Mouse (Mus musculus) kidney, adult 18-20 months (tissue): Measurements from ENCODE around the gene Smarcd2.
"Not testable (repeated sequence)": the region's sequence is repeated elsewhere in the genome, so short reads cannot be mapped to it uniquely, and the experiment has no call there.

Experiments
- DNase-seq: peaks from one replicate; pipeline ENCODE4 v3.0.0; 2021

Smarcd2 gene

DNA sequence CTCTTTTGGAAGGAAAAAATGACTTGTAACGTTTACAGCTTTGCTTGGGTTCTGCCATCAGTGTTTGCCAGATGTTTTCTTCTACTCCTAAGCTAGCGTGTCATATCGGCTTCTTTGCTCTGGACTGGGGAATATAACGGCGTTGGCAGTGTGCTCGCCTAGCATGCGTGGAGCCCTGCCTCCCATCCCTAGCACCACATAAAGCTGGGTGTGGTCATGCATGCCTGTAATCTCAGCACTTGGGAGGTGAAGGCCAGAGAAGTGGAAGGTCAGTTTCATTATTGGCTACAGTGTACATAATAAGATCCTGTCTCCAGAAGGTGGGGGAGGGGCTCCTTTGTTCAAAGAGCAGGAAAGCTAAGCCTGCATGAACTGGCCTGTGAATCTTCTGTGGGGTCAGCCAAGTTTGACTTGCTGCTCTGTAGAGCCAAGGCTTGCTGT is 2.2 kb upstream of the Smarcd2 start:
- no peak for DNase-seq

DNA sequence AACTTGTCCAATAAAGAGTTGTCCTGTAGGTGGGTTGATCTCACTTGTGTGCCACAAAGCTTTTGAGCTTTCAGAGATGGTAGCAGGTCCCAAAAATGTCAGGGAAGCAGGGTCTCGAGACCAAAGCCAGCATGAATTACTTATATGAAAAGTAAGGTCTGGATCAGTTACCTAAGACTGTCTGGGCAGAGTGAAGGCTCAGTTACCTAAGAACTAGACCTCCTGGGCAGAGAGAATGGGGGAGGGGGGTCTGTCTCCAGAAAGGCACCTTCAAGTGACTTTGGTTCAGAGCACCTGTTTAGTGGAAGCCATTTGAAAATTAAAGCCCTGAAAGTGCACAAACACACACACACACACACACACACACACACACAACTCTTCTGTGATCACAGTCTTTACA is 1.6 kb upstream of the Smarcd2 start:
- no peak for DNase-seq

DNA sequence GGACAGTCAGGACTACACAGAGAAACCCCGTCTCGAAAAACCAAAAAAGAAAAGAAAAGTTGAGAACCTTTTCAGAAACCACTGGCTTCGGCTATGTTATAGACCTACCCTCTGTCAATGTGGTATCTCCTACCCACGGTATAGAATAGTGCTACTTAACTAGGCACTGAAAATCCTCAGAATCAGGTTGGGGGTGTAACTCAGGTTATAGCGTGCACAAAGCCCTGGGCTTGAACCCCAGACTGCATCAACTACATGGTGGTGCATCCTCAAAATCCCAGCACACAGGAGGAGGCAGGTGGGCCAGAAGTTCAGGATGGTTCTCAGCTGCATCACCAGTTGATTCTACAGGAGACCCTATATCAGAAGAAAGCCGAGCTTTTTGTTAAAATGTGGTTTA is 1.0 kb upstream of the Smarcd2 start:
- no peak for DNase-seq

DNA sequence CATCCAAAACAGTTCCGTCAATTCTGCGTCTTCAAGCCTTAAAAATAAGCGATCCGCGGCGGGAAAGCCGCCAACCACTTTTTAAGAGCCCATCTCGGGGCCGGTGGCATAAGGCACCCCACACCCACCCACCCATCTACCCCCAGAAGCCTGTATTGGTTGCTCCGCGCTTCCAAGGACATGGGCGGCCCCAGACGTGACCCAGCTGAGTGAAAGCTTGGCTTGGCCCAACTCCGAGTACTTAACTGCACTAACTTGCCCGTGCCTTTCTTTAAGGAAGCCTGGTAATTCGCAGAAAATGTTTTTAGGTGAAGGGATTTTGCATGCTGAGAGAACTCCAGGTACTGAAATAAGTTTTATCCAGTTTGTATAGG is 526 bp upstream of the Smarcd2 start:
- DNase-seq, result no peak

DNA sequence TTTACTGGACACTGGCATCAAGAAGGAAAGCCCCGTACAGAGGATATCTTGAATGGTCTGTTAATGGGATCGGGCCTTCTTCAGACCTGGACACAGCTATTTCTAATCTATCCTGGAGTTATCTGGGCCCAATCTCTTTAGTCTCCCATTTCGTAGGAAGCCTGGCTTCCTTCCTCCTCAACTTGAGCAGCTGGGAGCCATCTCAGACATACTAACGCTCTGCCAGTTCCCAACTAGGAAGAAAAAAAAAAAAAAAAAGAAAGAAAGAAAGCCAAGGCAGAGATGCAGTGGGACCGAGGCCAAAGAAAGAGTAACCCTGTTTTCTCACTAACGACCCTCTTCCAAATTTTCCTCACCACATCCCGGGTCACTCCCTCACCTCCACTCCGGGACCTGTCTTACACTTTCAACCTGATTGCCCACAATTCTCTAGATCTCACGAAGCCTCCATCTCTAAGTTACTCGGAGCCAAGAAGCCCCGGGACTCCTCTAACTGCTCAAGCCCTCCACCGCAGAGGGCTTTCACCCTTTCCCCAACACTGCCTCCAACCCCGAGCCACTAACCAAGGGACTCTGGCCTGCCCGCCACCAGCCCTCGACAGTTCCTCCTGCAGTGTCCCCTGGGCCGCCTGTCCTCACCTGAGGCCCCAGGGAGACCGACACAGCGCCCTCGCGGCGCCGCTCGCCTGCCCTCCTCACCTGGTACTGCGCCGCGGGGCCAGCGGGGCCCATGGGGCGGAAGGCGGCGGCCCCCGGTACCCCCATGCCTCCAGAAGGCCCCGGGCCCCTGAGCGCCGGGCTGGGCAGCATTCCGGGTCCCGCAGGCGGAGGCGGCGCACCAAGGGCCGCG is 753 bp downstream of the Smarcd2 start:
- peak; percentile 22 for DNase-seq

DNA sequence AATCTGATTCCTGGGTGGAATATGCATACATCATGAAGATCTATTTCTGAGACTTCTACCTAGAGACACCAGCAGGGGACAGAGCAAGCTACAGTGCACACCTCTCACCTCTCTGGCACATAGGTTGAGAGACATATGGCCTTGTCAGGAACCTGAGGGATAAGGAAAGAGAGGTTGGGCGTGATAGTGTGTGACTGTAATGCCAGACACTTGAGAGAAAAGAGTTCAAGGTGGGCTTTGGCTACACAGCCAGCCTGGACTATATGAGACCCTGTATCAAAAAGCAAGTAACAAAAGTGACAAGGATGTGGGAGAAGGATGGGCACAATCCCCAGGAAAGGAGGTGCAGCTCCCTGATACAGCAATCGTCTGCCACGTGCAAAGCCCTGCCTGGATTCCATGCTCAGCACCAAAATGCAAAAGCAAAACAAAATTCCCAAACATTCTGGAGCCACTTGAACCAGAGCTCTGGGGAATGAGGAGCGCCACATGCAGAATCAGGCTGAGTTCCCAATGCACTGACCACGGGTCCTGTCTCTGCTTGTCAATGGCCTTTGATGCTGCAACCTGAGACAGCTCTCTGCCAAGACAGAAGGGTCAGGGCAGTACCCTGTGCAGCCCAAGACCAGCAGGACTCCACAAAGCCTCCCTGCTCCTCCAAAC is 1.5 kb downstream of the Smarcd2 start:
- no peak for DNase-seq

DNA sequence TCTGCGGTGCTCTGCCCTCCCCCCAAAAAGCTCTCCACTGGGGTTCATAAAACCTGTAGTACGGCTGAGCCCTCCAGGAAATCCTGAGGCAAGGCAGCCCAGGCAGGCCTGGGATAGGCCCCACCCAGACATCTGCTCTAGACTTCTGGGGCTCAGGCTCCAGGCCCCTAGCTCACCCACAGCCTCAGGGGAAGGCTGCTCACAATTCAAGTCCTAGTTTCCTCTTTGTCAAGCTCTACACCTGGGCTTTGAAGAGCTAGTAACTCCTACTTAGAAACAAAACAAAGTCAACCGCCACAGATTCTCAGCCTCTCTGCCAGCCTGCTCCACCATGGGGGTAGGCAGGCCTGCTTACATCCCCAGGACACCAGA is 3.7 kb downstream of the Smarcd2 start:
- DNase-seq, result peak; percentile 26

DNA sequence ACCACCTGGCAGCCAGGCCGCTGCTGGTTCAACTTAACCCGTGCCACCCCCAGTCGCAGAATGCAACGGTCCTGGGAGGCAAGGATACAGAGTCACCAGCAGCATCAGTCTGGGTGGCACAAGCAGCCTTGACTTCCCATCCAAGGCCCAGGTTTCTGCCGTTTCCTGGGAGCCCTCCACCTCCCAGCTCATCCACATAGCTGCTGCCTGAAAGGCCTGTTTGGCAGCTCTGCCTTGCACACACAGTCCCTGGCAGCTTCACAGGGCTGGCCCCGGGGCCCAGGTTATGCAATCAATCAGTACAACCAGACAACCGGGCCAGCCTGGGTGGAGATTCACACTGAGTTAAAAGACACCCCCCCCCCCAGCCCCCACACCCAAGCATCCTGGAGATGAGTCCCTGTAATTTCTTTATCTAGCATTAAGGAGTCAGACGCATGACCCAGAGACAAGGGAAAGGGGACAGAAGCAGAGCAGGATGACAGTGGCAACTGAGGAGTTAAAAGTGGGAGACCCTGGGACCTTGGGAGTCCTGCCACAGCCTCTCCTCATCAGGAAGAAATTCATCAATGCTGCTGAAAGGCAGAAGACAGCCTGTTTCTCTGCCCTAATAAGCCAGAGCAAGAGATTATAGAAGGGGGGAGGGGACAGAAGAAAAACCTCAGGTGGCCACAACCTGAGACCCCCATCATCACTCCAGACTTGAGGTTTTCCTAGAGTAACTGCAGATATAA is 4.3 kb downstream of the Smarcd2 start:
- peak; percentile 70 for DNase-seq

DNA sequence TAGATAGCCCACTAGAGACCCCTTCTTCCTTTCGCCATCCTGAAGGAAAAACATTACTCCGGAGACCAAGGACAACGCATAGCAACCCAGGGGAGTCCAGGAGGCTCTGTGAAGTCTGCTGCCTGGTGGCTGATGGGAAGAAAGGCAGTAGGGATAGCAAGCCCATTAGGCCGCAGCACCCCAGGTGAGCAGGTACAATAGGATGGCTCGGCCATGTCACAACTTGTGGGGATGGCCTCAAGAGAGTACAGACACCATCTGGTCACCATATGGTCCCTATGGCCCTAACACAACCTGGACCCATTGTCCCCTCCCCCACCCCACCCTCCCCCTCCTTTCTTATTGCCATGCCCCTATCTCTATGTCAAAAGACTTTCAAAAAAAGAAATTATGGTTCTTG is 4.9 kb downstream of the Smarcd2 start:
- DNase-seq, result no peak

DNA sequence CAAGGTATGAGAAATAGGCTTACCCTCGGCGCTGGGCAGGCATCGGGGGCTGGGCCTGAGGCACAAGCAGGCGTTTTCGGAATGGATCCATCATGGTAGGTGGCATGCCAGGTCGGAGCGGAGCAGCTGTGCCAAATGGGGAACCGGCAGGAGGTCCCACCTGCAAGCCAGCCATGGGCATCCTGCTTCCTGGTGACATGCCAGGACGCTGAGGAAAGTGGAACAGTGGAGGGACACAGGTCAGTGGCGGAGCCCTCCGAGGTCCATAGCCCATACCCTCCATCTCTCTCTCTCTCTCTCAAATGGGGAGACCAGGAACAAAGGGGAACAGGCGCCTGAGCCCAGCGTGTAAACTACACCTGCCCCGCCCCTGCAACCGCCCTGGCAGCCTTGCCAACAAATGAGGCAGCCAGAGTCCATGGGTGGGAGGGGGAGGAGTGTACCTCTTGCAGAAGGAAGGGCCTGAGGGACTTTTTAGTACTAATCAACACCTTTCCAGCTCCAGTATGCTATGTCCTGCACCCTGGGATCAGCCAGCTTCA is 5.4 kb downstream of the Smarcd2 start:
- peak; percentile 67 for DNase-seq

DNA sequence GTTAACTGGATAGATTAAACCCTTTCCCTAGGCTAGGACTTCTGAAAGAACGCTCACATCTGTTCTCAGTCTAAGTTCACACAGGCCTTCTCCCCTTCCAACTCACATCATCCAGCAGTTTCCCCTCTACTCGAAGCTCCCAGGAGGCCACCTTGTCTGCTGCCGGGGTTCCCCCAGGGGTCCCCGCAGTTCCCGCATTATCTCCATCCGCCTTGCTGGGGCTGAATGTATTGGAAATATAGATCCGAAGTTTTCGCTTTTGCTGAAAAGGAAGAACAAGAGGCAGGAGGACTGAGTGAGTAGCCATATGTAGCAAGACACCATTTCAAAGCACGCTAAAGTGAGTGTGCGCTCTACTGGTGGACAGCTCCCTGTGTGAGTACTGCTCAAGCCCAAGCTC is 6.3 kb downstream of the Smarcd2 start:
- DNase-seq, result no peak

DNA sequence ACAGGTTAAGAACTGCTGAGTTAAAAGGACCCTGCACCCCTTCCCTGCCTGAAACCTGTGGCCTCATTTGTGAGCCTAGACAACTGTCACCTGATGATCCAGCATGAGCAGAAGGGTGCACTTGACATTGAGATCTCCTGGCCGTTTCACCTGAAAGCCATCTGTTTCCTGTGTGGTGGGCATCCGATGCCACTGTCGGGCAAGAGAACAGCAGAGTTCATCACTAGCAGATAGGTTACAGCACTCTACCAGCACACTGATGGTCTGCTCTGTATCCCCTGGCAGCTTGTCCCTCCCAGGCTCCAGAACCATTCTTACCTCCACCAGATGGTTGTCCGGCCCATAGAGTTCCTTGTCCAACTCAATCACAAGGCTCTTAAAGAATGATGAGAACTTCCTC is 7.2 kb downstream of the Smarcd2 start:
- DNase-seq, result no peak

DNA sequence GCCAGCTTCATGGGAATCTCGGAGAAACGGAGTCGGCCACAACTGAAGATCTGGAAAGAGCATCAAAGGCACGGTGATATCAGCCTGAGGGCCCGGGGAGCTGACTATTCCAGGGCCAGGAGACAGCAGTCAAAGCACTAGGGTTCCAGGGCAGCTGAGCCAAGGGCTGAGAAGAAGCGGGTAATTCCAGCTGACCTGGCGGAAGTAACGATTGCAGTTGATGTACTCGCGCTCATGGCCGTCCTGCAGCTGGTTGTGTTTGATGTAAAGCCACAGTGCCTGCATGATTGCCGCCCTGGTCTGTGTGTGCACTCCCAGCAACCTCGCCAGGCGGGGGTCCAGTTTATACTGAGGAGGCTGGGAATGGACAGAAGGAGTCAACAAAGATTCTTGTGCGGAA is 7.8 kb downstream of the Smarcd2 start:
- DNase-seq, result no peak

DNA sequence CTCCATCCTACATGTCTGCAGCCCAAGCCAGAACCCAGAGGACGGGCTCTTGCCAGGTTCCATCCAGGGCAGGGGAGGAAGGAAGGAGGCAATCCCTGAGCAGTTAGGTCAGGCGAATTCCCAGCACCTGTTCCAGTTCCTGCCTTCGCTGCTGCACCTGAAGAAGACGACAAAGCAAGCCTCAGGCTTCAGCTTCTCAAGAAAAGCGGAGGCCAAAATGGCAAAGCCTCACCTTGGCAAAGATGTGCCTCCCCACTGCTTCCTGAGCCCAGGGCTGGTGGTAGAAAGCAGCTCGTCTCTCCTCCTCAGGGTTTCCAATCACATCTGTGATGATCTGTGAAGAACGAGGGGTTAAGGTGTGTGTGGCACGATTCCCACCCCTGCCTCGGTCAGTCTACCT is 8.8 kb downstream of the Smarcd2 start:
- DNase-seq, result no peak

DNA sequence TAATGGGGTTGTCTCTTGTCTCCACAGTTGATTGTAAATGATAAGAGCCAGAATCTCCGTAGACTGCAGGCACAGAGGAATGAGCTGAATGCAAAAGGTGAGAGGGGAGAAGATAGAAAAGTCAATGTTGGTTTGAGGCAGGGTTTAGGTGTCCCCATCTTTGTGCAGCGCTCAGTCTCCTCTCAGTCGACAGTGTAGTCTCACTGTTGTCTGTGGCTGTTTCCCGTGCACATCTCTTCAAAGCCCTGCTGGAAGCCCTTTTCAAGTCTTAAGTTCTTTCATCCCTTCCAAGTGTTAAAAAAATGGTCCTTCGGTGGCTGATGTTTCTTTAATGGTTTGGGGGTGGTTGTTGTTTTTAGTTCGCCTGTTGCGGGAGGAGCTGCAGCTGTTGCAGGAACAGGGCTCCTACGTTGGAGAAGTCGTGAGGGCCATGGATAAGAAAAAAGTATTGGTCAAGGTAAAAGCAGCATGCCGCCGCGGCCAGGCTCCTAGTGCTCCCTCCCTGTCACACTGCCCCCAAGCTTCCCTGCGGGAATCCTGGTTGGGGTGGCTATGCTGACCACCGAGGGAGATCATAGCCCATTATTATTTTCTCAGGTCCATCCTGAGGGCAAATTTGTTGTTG is 11.8 kb downstream of the Smarcd2 start:
- DNase-seq, result no peak

DNA sequence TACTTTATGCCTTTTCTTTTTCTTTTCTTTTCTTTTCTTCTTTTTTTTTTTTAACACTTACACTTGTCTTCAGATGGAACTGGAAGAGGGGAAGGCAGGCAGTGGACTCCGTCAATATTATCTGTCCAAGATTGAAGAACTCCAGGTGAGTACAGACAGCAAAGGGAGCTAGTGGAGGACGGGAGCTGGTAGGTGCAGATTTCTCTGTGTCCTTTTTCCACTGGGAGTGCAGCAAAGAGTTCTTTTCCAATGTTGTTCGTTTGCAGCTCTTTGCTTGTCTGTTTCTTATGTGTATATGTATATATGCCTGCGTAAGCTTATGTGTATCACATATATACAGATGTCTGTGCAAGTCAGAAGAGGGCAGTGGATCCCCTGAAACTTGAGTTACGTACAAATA is 16.0 kb downstream of the Smarcd2 start:
- peak; percentile 31 for DNase-seq

DNA sequence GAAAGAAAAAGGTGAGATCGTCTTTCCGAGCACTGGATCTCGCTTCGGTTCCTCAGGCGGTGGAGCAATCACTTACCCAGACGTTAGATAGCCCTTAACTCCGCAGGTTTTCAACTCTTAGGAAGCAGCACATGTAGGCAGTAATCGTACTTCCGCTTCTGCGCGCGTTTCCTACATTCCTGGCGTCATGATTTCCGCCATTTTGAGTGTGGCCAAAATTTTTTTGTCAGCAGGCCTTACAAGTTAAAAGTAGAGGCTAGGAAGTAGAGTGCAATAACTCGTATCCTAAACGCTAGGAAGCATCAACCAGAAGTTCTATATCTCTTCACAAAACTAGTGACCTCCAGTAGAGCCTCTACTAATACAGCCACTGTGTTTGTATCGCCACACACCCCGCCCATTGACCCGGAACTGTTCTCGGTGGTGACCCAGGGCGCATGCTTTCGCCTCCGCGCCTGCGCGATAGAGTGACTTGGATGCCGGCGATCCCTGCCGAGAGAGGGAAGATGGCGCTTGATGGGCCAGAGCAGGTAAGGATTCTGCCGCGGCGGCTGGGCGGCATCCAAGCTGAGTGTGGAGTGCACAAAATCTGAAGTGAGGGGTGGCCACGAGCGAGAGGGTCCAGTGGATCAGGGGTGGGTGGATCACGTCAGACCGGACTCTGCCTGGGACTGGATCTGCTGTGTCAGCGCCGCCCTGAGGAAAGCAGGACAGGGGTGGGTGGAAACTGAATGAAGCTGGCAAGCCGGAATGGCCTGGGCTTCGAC is 16.9 kb downstream of the Smarcd2 start, which contains the start of the genes Ftsj3 and Psmc5:
Ftsj3 (minus strand) TSS at position 395 of the 767 bp plus-strand sequence.
Psmc5 (plus strand) TSS at position 470 of the 767 bp plus-strand sequence.
- peak; percentile 99 for DNase-seq

DNA sequence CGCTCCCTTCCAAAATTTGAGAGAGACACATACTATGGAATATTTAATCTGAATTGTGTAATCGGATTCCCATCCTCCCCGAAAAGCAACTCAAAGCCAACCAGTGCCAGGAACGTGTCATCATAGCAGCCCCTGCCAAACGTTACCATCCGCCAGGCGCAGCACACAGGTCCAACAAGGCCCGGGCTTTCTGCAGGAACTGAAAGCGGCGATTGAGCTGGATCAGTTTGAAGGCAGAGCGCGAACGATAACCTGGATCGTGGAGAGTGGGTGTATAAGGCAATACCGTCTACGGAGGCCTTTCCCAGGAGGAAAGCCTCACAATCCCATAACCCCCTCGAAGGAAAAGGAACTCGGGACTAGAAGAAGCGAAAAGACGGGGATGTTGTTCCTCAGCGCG is 17.6 kb downstream of the Smarcd2 start:
- DNase-seq, result no peak

DNA sequence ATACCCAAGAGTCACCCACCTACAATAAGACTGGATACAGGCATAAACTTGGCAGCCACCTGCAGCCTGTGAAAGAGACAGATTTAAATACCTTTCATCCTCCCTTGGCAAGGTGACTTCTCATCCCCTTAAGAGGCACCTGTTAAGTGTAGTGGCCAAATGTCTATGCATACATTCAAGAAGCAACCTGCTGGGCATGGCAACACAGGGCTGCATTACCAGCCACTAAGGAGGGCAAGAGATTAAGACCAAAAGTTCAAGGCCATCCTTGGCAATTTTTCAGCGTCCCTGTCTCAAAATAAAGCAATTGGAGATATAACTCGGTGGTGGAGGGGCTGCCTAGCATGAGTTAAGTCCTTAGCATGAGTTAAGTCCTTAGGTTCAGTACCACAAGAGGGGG is 18.0 kb downstream of the Smarcd2 start:
- DNase-seq, result no peak

DNA sequence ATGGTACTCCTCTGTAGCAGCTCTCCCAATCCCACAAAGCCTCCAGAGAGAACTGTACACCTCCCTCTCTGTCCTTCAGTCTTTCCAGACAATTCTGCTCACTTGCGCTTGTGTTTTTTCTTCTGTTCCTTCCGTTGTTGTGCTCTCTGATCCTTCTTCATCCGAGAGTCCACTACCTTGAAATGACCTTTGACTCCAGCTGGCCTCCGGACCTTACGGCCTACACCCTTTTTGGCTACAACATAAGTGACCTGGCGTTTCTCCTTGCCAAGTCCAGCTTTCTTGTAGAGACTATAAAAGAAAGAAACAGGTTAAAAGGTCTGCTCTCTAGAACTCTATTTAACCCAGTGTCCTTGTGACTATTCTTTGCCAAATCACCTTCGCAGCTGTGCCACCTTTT is 23.4 kb downstream of the Smarcd2 start:
- DNase-seq, result peak; percentile 37

DNA sequence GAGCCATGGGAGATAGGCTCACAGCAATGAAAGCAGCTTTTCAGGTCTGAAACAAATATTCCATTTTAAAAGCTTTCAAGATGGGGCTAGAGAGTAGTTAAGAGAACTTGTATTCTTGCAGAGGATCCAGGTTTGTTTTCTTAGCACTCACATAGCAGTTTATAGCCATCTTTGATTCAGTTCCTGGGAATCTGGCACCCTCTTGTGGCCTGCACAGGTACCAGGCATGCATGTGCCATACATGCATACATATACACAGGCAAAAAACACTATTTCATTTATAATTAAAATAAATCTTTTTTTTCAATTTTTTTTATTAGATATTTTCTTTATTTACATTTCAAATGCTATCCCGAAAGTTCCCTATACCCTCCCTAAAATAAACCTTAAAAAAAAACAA is 25.9 kb downstream of the Smarcd2 start:
- no peak for DNase-seq

DNA sequence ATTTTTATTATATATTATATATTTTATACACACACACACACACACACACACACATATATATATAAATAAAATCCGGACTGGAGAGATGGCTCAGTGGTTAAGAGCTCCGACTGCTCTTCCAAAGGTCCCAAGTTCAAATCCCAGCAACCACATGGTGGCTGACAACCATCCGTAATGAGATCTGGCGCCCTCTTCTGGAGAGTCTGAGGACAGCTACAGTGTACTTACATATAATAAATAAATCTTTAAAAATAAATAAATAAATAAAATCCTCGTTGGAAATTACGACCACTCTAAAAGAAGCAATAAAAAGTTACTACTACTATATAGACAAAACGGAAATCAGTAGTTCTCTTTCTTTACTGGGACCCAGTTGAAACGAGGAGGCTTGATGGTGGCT is 38.8 kb downstream of the Smarcd2 start:
- DNase-seq, result not testable (repeated sequence)
